Mouse (Mus musculus): ENCODE measurements around the gene Slc36a2. TPM values are rescaled to one million over a fixed set of nuclear protein-coding genes. Genes with fewer than 3 reads are reported as not detected.

The Slc36a2 gene
- polyA plus RNA-seq, 1 experiment from 2014 or later = 5.5 TPM

- Histone ChIP-seq H3K9ac (ENCODE audit: low read depth, low read length) (no peak within 1 kb of the TSS), H3K36me3 (ENCODE audit: control insufficient read depth, insufficient read depth, low read length) (no peaks in the 10 kb centered on the region), H3K4me3 (ENCODE audit: low read depth, low read length) (no peak within 1 kb of the TSS), H3K9me3 (ENCODE audit: control insufficient read depth, low read length) (no peaks in the 10 kb centered on the region), H3K4me2 (no peak within 1 kb of the TSS), H3K4me1 (replicated peaks; ENCODE audit: control insufficient read depth, insufficient read depth, low read length) (no peaks in the 10 kb centered on the region; the same call in 1 of the 2 replicates), H3K27ac (ENCODE audit: low read depth, low read length) (no peak within 1 kb of the TSS), H3K27me3 (replicated peaks; ENCODE audit: control insufficient read depth, insufficient read depth, low read length) (no peaks in the 10 kb centered on the region)
- WGBS = 55% methylated on average over 3 of the region's 3 CpGs
- ATAC-seq (replicated peaks; ENCODE audit: low FRiP score) = no peak
- no peak for DNase-seq (ENCODE audit: low spot score)
These were observed 33.3 kb downstream of the Slc36a2 start, which contains the start of gene Slc36a3 for GRCm38 (mm10) chr11:55151608-55152007. Gene Slc36a3 (minus strand): TSS chr11:55151708.

- Histone ChIP-seq H3K27ac (ENCODE audit: low read depth, low read length) (no peak overlapping the region), H3K36me3 (ENCODE audit: control insufficient read depth, insufficient read depth, low read length) (no peaks in the 10 kb centered on the region), H3K27me3 (replicated peaks; ENCODE audit: control insufficient read depth, insufficient read depth, low read length) (no peaks in the 10 kb centered on the region), H3K9ac (ENCODE audit: low read depth, low read length) (no peak overlapping the region), H3K4me1 (replicated peaks; ENCODE audit: control insufficient read depth, insufficient read depth, low read length) (no peaks in the 10 kb centered on the region), H3K9me3 (ENCODE audit: control insufficient read depth, low read length) (no peaks in the 10 kb centered on the region), H3K4me3 (ENCODE audit: low read depth, low read length) (no peak overlapping the region), H3K4me2 (no peak overlapping the region)
- DNase-seq (ENCODE audit: low spot score) (no peak), ATAC-seq (replicated peaks; ENCODE audit: low FRiP score) (no peak)
- 66% methylated on average over 4 of the region's 4 CpGs for WGBS
These were observed 36.4 kb downstream of the Slc36a2 start for GRCm38 (mm10) chr11:55148461-55148860.

- no peak for ATAC-seq (replicated peaks; ENCODE audit: low FRiP score)
- Histone ChIP-seq H3K27ac (ENCODE audit: low read depth, low read length) (no peak overlapping the region), H3K9me3 (ENCODE audit: control insufficient read depth, low read length) (no peaks in the 10 kb centered on the region), H3K4me3 (ENCODE audit: low read depth, low read length) (no peak overlapping the region), H3K36me3 (ENCODE audit: control insufficient read depth, insufficient read depth, low read length) (no peaks in the 10 kb centered on the region), H3K4me1 (replicated peaks; ENCODE audit: control insufficient read depth, insufficient read depth, low read length) (no peaks in the 10 kb centered on the region), H3K27me3 (replicated peaks; ENCODE audit: control insufficient read depth, insufficient read depth, low read length) (no peaks in the 10 kb centered on the region), H3K4me2 (no peak overlapping the region), H3K9ac (ENCODE audit: low read depth, low read length) (no peak overlapping the region)
- no peak for DNase-seq (ENCODE audit: low spot score)
- WGBS = 42% methylated on average over 6 of the region's 6 CpGs
These were observed 37.5 kb downstream of the Slc36a2 start for GRCm38 (mm10) chr11:55147423-55147822.

- Histone ChIP-seq H3K27ac (ENCODE audit: low read depth, low read length) (no peak overlapping the region), H3K4me1 (replicated peaks; ENCODE audit: control insufficient read depth, insufficient read depth, low read length) (no peaks in the 10 kb centered on the region)
- ATAC-seq (replicated peaks; ENCODE audit: low FRiP score) = no peak
These were observed 38.0 kb downstream of the Slc36a2 start for GRCm38 (mm10) chr11:55146855-55147254.

GRCm38 (mm10) chr11:55144011-55144410, 40.9 kb downstream of the Slc36a2 start:
- 82% methylated on average over 5 of the region's 5 CpGs for WGBS
- Histone ChIP-seq H3K4me2 (no peak overlapping the region), H3K9me3 (ENCODE audit: control insufficient read depth, low read length) (no peaks in the 10 kb centered on the region), H3K4me3 (ENCODE audit: low read depth, low read length) (no peak overlapping the region), H3K27me3 (replicated peaks; ENCODE audit: control insufficient read depth, insufficient read depth, low read length) (no peaks in the 10 kb centered on the region), H3K27ac (ENCODE audit: low read depth, low read length) (no peak overlapping the region), H3K36me3 (ENCODE audit: control insufficient read depth, insufficient read depth, low read length) (no peaks in the 10 kb centered on the region), H3K9ac (ENCODE audit: low read depth, low read length) (no peak overlapping the region), H3K4me1 (replicated peaks; ENCODE audit: control insufficient read depth, insufficient read depth, low read length) (no peaks in the 10 kb centered on the region)
- DNase-seq (ENCODE audit: low spot score) (no peak), ATAC-seq (replicated peaks; ENCODE audit: low FRiP score) (no peak)

More at GRCm38 (mm10) chr11:55146855-55147254, 38.0 kb downstream of the Slc36a2 start:
- no peak for DNase-seq (ENCODE audit: low spot score)
- Histone ChIP-seq H3K27me3 (replicated peaks; ENCODE audit: control insufficient read depth, insufficient read depth, low read length) (no peaks in the 10 kb centered on the region), H3K4me2 (no peak overlapping the region), H3K4me3 (ENCODE audit: low read depth, low read length) (no peak overlapping the region), H3K9ac (ENCODE audit: low read depth, low read length) (no peak overlapping the region), H3K36me3 (ENCODE audit: control insufficient read depth, insufficient read depth, low read length) (no peaks in the 10 kb centered on the region), H3K9me3 (ENCODE audit: control insufficient read depth, low read length) (no peaks in the 10 kb centered on the region)
- WGBS = 76% methylated on average over 1 of the region's 1 CpGs

- 77% methylated on average over 4 of the region's 4 CpGs for WGBS
- no peak overlapping the region for H3K27ac ChIP-seq (ENCODE audit: low read depth, low read length)
These were observed 43.4 kb downstream of the Slc36a2 start for GRCm38 (mm10) chr11:55141502-55141901.

GRCm38 (mm10) chr11:55137646-55138045, 47.2 kb downstream of the Slc36a2 start:
- H3K4me1 ChIP-seq (replicated peaks; ENCODE audit: control insufficient read depth, insufficient read depth, low read length) = no peaks in the 10 kb centered on the region
- DNase-seq (ENCODE audit: low spot score) = no peak
- no peak overlapping the region for H3K4me2 ChIP-seq
- no peaks in the 10 kb centered on the region for H3K9me3 ChIP-seq (ENCODE audit: control insufficient read depth, low read length)
- ATAC-seq (replicated peaks; ENCODE audit: low FRiP score) = no peak
- no peak overlapping the region for H3K4me3 ChIP-seq (ENCODE audit: low read depth, low read length)
- H3K27me3 ChIP-seq (replicated peaks; ENCODE audit: control insufficient read depth, insufficient read depth, low read length) = no peaks in the 10 kb centered on the region
- no peak overlapping the region for H3K9ac ChIP-seq (ENCODE audit: low read depth, low read length)
- no peak overlapping the region for H3K27ac ChIP-seq (ENCODE audit: low read depth, low read length)
- no peaks in the 10 kb centered on the region for H3K36me3 ChIP-seq (ENCODE audit: control insufficient read depth, insufficient read depth, low read length)

More at GRCm38 (mm10) chr11:55141502-55141901, 43.4 kb downstream of the Slc36a2 start:
- DNase-seq (ENCODE audit: low spot score) = no peak
- no peak for ATAC-seq (replicated peaks; ENCODE audit: low FRiP score)
- no peaks in the 10 kb centered on the region for H3K9me3 ChIP-seq (ENCODE audit: control insufficient read depth, low read length)
- no peak overlapping the region for H3K4me3 ChIP-seq (ENCODE audit: low read depth, low read length)
- H3K4me2 ChIP-seq = no peak overlapping the region
- H3K27me3 ChIP-seq (replicated peaks; ENCODE audit: control insufficient read depth, insufficient read depth, low read length) = no peaks in the 10 kb centered on the region
- no peaks in the 10 kb centered on the region for H3K36me3 ChIP-seq (ENCODE audit: control insufficient read depth, insufficient read depth, low read length)
- H3K4me1 ChIP-seq (replicated peaks; ENCODE audit: control insufficient read depth, insufficient read depth, low read length) = no peaks in the 10 kb centered on the region
- no peak overlapping the region for H3K9ac ChIP-seq (ENCODE audit: low read depth, low read length)

- DNase-seq (ENCODE audit: low spot score) (no peak), ATAC-seq (replicated peaks; ENCODE audit: low FRiP score) (no peak)
- H3K9ac ChIP-seq (ENCODE audit: low read depth, low read length) = no peak overlapping the region
- no peaks in the 10 kb centered on the region for H3K9me3 ChIP-seq (ENCODE audit: control insufficient read depth, low read length)
- no peak overlapping the region for H3K4me3 ChIP-seq (ENCODE audit: low read depth, low read length)
- H3K4me1 ChIP-seq (replicated peaks; ENCODE audit: control insufficient read depth, insufficient read depth, low read length) = no peaks in the 10 kb centered on the region
- no peaks in the 10 kb centered on the region for H3K27me3 ChIP-seq (replicated peaks; ENCODE audit: control insufficient read depth, insufficient read depth, low read length)
- no peak overlapping the region for H3K27ac ChIP-seq (ENCODE audit: low read depth, low read length)
- no peak overlapping the region for H3K4me2 ChIP-seq
- WGBS = 77% methylated on average over 15 of the region's 15 CpGs
- no peaks in the 10 kb centered on the region for H3K36me3 ChIP-seq (ENCODE audit: control insufficient read depth, insufficient read depth, low read length)
These were observed 47.9 kb downstream of the Slc36a2 start for GRCm38 (mm10) chr11:55136770-55137547.

GRCm38 (mm10) chr11:55134871-55135270, 50.0 kb downstream of the Slc36a2 start:
- no peak overlapping the region for H3K4me3 ChIP-seq (ENCODE audit: low read depth, low read length)
- ATAC-seq (replicated peaks; ENCODE audit: low FRiP score) = no peak
- H3K4me1 ChIP-seq (replicated peaks; ENCODE audit: control insufficient read depth, insufficient read depth, low read length) = peaks cover 3% of the 10 kb centered on the region; the same call in 1 of the 2 replicates
- no peak overlapping the region for H3K27ac ChIP-seq (ENCODE audit: low read depth, low read length)
- no peak overlapping the region for H3K9ac ChIP-seq (ENCODE audit: low read depth, low read length)
- H3K4me2 ChIP-seq = no peak overlapping the region
- no peak for DNase-seq (ENCODE audit: low spot score)
- H3K9me3 ChIP-seq (ENCODE audit: control insufficient read depth, low read length) = no peaks in the 10 kb centered on the region
- no peaks in the 10 kb centered on the region for H3K27me3 ChIP-seq (replicated peaks; ENCODE audit: control insufficient read depth, insufficient read depth, low read length)
- 82% methylated on average over 5 of the region's 5 CpGs for WGBS
- H3K36me3 ChIP-seq (ENCODE audit: control insufficient read depth, insufficient read depth, low read length) = no peaks in the 10 kb centered on the region

Data from liver, embryonic 11.5 days (tissue).